Mouse (Mus musculus) ovary, postnatal 36 days (tissue): Measurements from ENCODE around the gene Alyref.

Source experiments
- DNase-seq: peaks from one replicate; pipeline ENCODE4 v3.0.0; 2022; ENCODE audit warnings: low spot score, mixed read lengths

The Alyref gene

GRCm38 (mm10) chr11:120542376-120542775, 55.8 kb downstream of the Alyref start:
- no peak for DNase-seq
